Mouse (Mus musculus): ENCODE data around the gene Fbln1.

- TF ChIP-seq CTCF (IDR thresholded peaks at IDR 0.05; ENCODE audit: extremely low read depth, insufficient read depth, low read length) (no peak), POLR2A (IDR thresholded peaks at IDR 0.05; ENCODE audit: extremely low read depth, insufficient read depth, low read length) (no peak)
Measured at GRCm38 (mm10) chr15:85207081-85207480, 1.3 kb downstream of the Fbln1 start.

Data from cortical plate, adult 2 months (tissue).